Comparison of ENCODE assay signal across 18 mouse cellular contexts in the genomic region with DNA sequence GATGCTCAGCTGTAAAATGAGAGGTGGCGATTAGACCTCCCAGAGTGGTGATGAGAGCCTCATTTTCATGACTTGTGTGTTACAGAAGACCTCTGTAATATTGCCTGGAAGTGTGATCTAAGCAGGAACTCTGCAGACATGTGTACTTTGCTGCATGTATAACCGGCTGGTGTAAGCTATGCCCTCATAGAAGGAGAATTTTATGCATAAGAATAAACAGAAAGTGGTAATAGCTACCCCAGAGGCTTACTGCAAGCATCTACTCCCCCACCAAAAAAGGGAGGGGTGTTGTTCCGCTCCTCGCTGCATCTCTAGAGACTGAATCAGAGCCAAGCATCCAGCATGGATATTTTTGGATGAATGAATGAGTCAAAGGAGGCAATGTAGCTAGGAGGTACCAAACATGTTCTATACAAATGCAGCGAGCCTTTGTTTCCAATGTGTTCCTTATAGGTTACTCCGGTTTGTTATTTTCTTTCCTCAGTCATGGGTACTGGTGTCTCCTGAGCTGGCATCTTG. TPM values are rescaled to one million over a fixed set of nuclear protein-coding genes. Genes with fewer than 3 reads are reported as not detected.
DNase-seq lines count a peak whose midpoint lies in the region; ATAC-seq and TF ChIP-seq lines count a peak whose summit lies in the region.
"Had no signal": no experiment of that assay in that cellular context is flagged by ENCODE, and none has a peak within 500 bp of the region (broad histone marks: within the 10 kb centered on the region; RNA-seq: fewer than 3 reads in every experiment).

No protein-coding gene starts in this region.

- no peak for TF ChIP-seq POLR2A in heart, adult 2 months (IDR thresholded peaks at IDR 0.05; ENCODE audit: insufficient read depth, low read depth, low read length)

- ATAC-seq in forebrain, embryonic 11.5 days (replicated peaks; ENCODE audit: low FRiP score): no peak
- no peak for ATAC-seq in embryonic facial prominence, embryonic 14.5 days (ENCODE audit: low read depth)
- no peak for ATAC-seq in limb, embryonic 13.5 days (ENCODE audit: low FRiP score, low read depth)

- no peak for TF ChIP-seq CTCF in heart, adult 2 months (IDR thresholded peaks at IDR 0.05)

- peaks cover 39% of the 10 kb centered on the region for H3K4me1 ChIP-seq in forebrain, embryonic 10.5 days
- peaks cover 8% of the 10 kb centered on the region for H3K4me1 ChIP-seq in forebrain, embryonic 11.5 days (replicated peaks; ENCODE audit: control insufficient read depth, insufficient read depth, low read length)
- 0 out of 2 replicates have a peak, but pooled peaks cover 11% of the 10 kb centered on the region for H3K4me1 ChIP-seq in embryonic facial prominence, embryonic 14.5 days (ENCODE audit: control insufficient read depth, insufficient read depth, low read length)
- peaks cover 22% of the 10 kb centered on the region for H3K4me1 ChIP-seq in limb, embryonic 13.5 days
- no peaks in the 10 kb centered on the region for H3K4me1 ChIP-seq in heart, adult 2 months (ENCODE audit: control insufficient read depth, insufficient read depth, low read length)

- no peak overlapping the region for H3K9ac ChIP-seq in forebrain, embryonic 11.5 days (ENCODE audit: low read length)
- H3K9ac ChIP-seq in embryonic facial prominence, embryonic 14.5 days (ENCODE audit: low read depth, low read length): no peak overlapping the region
- no peak overlapping the region for H3K9ac ChIP-seq in limb, embryonic 13.5 days
- H3K9ac ChIP-seq in heart, adult 2 months (ENCODE audit: low read depth, low read length): no peak overlapping the region
- H3K9ac ChIP-seq: kidney, embryonic 15.5 days had no signal

- H3K79me2 ChIP-seq in heart, adult 2 months (replicated peaks; ENCODE audit: control insufficient read depth, insufficient read depth, low read length): no peaks in the 10 kb centered on the region

- H3K27ac ChIP-seq in forebrain, embryonic 10.5 days: 0 out of 2 replicates have a peak overlapping the region, but pooled peaks have one; percentile 40
- H3K27ac ChIP-seq in forebrain, embryonic 11.5 days (ENCODE audit: low read depth, low read length): no peak overlapping the region
- no peak overlapping the region for H3K27ac ChIP-seq in embryonic facial prominence, embryonic 14.5 days (replicated peaks; ENCODE audit: low read depth, low read length)
- H3K27ac ChIP-seq in limb, embryonic 13.5 days: no peak overlapping the region
- no peak overlapping the region for H3K27ac ChIP-seq in heart, adult 2 months
- H3K27ac ChIP-seq: kidney, embryonic 15.5 days had no signal

- no peak for TF ChIP-seq EP300 in heart, adult 2 months (IDR thresholded peaks at IDR 0.05; ENCODE audit: insufficient read depth, low read depth, low read length)

- intact Hi-C loops in left cerebral cortex, postnatal 4 days (cut with DNase I): no loop called here
- intact Hi-C loops in heart, adult 2 months (cut with DNase I): no loop called here

- no peak overlapping the region for H3K4me2 ChIP-seq in forebrain, embryonic 11.5 days (ENCODE audit: low read depth, low read length, severe bottlenecking)
- peak overlapping the region; percentile 1; the same call in 1 of the 2 replicates for H3K4me2 ChIP-seq in embryonic facial prominence, embryonic 14.5 days (ENCODE audit: low read depth, low read length)
- peak overlapping the region; percentile 41 for H3K4me2 ChIP-seq in limb, embryonic 13.5 days (replicated peaks)
- H3K4me2 ChIP-seq: heart, embryonic 11.5 days; kidney, embryonic 15.5 days had no signal

- H3K27me3 ChIP-seq in forebrain, embryonic 10.5 days (ENCODE audit: poor library complexity, severe bottlenecking): no peaks in the 10 kb centered on the region
- H3K27me3 ChIP-seq in forebrain, embryonic 11.5 days (ENCODE audit: control insufficient read depth, insufficient read depth, low read length): no peaks in the 10 kb centered on the region
- no peaks in the 10 kb centered on the region for H3K27me3 ChIP-seq in embryonic facial prominence, embryonic 14.5 days (replicated peaks; ENCODE audit: control insufficient read depth, insufficient read depth, low read length)
- peaks cover 29% of the 10 kb centered on the region for H3K27me3 ChIP-seq in limb, embryonic 13.5 days
- no peaks in the 10 kb centered on the region for H3K27me3 ChIP-seq in heart, adult 2 months (ENCODE audit: control insufficient read depth, insufficient read depth, low read length)
- H3K27me3 ChIP-seq: kidney, embryonic 15.5 days had no signal

- no peak overlapping the region for H3K4me3 ChIP-seq in forebrain, embryonic 10.5 days
- H3K4me3 ChIP-seq in forebrain, embryonic 11.5 days (ENCODE audit: low read depth, low read length): no peak overlapping the region
- no peak overlapping the region for H3K4me3 ChIP-seq in embryonic facial prominence, embryonic 14.5 days (ENCODE audit: low read depth, low read length)
- H3K4me3 ChIP-seq in limb, embryonic 13.5 days: no peak overlapping the region
- H3K4me3 ChIP-seq in heart, adult 2 months: no peak overlapping the region
- H3K4me3 ChIP-seq: erythroblast, embryonic 14.5 days; kidney, embryonic 15.5 days had no signal

- H3K9me3 ChIP-seq in forebrain, embryonic 10.5 days: no peaks in the 10 kb centered on the region
- H3K9me3 ChIP-seq in forebrain, embryonic 11.5 days (ENCODE audit: control insufficient read depth, low read length): no peaks in the 10 kb centered on the region
- no peaks in the 10 kb centered on the region for H3K9me3 ChIP-seq in embryonic facial prominence, embryonic 14.5 days (ENCODE audit: control insufficient read depth, low read length)
- H3K9me3 ChIP-seq in limb, embryonic 13.5 days: no peaks in the 10 kb centered on the region
- H3K9me3 ChIP-seq: kidney, embryonic 15.5 days had no signal

- H3K36me3 ChIP-seq in forebrain, embryonic 10.5 days (replicated peaks): no peaks in the 10 kb centered on the region; the same call in 1 of the 2 replicates
- no peaks in the 10 kb centered on the region for H3K36me3 ChIP-seq in forebrain, embryonic 11.5 days (ENCODE audit: control insufficient read depth, insufficient read depth, low read length)
- no peaks in the 10 kb centered on the region for H3K36me3 ChIP-seq in embryonic facial prominence, embryonic 14.5 days (ENCODE audit: control insufficient read depth, insufficient read depth, low read length)
- H3K36me3 ChIP-seq in limb, embryonic 13.5 days: no peaks in the 10 kb centered on the region
- H3K36me3 ChIP-seq in heart, adult 2 months (ENCODE audit: control insufficient read depth, insufficient read depth, low read length): no peaks in the 10 kb centered on the region
- H3K36me3 ChIP-seq: kidney, embryonic 15.5 days had no signal

- 89% methylated on average over 6 of the region's 6 CpGs for WGBS in forebrain, embryonic 10.5 days
- WGBS in forebrain, embryonic 11.5 days: 80% methylated on average over 6 of the region's 6 CpGs
- whole genome bisulfite sequencing in embryonic facial prominence, embryonic 14.5 days: 54% methylated on average over 6 of the region's 6 CpGs
- WGBS in limb, embryonic 13.5 days: 56% methylated on average over 6 of the region's 6 CpGs
- 55% methylated on average over 6 of the region's 6 CpGs for WGBS in heart, adult 2 months

- DNase-seq in forebrain, embryonic 10.5 days (ENCODE audit: extremely low spot score, low spot score): no peak
- DNase-seq in forebrain, embryonic 11.5 days (ENCODE audit: low spot score): no peak
- DNase-seq in left cerebral cortex, adult 11 months (ENCODE audit: low spot score): peak; percentile 28
- no peak for DNase-seq in left cerebral cortex, postnatal 4 days
- peak; percentile 43 for DNase-seq in embryonic facial prominence, embryonic 14.5 days (ENCODE audit: low spot score)
- DNase-seq in adrenal gland, adult 2 months: no peak
- no peak for DNase-seq in heart, adult 2 months
- DNase-seq: adrenal gland, postnatal 25 days; cerebellum, adult 11 months; gastrocnemius, postnatal 14 days; layer of hippocampus, postnatal 36 days; lung, postnatal 36 days; thymus, postnatal 25 days had no signal

RNA-seq across cellular contexts. Expression of a gene that starts 42.5 kb away (rescaled TPM):
- polyA plus RNA-seq in forebrain, embryonic 10.5 days (2016; fragmentation: Nextera tagmentation; extraction: Ambion mirVana): 0.11 TPM in 1 of 2 replicates, not detected in the other
- not detected in 2 replicates for polyA plus RNA-seq in forebrain, embryonic 11.5 days (2014; fragmentation: Nextera tagmentation; extraction: Ambion mirVana)
- under 1 TPM; 0.38 to 0.44 TPM for total RNA-seq in left cerebral cortex, postnatal 4 days (2021)
- polyA plus RNA-seq in embryonic facial prominence, embryonic 14.5 days (2014; fragmentation: Nextera tagmentation; extraction: Ambion mirVana): not detected in 2 replicates
- not detected in 2 replicates for polyA plus RNA-seq in limb, embryonic 13.5 days (2015; fragmentation: Nextera tagmentation; extraction: Ambion mirVana)
- 1 to 10 TPM in 1 of 2 experiments, not detected in 1; 1.3 TPM for total RNA-seq in adrenal gland, adult 2 months (2021)
- polyA plus RNA-seq in adrenal gland, adult 2 months (2012; rRNA removed): 0.18 TPM in 1 of 2 replicates, not detected in the other
- total RNA-seq in heart, adult 2 months (2021): not detected
- polyA plus RNA-seq in heart, adult 2 months (2012; rRNA removed): not detected in 2 replicates
- total RNA-seq: common myeloid progenitor, adult 5-6 weeks; gastrocnemius, postnatal 14 days; layer of hippocampus, postnatal 36 days had no signal
- polyA plus RNA-seq: erythroblast, embryonic 14.5 days had no signal

Comparison
In these comparisons a context has a peak if more than half of its experiments do, and no peak if none do; other contexts are left out.
1. DNase-seq: peak in left cerebral cortex, adult 11 months (single experiment) and embryonic facial prominence, embryonic 14.5 days (single experiment); none in forebrain, embryonic 10.5 days (single experiment), forebrain, embryonic 11.5 days (single experiment), left cerebral cortex, postnatal 4 days (single experiment), adrenal gland, adult 2 months (single experiment) and heart, adult 2 months (0 of 2).